Mouse (Mus musculus) bone marrow macrophage, adult 2 months (primary cell): ENCODE data around the gene Gm5244. TPM values are rescaled to one million over a fixed set of nuclear protein-coding genes. Genes with fewer than 3 reads are reported as not detected.

Source experiments
- H3K27ac ChIP-seq: 2 replicates; pipeline ENCODE4 v1.5.1; 2012; ENCODE audit warnings: low read depth, low read length; ENCODE audit not compliant: insufficient read depth
- H3K4me1 ChIP-seq: 2 replicates; pipeline ENCODE4 v1.6.1; 2012; ENCODE audit warnings: low read length; ENCODE audit not compliant: control insufficient read depth, insufficient read depth
- H3K4me3 ChIP-seq: 2 replicates; pipeline ENCODE4 v1.5.1; 2012; ENCODE audit warnings: mild to moderate bottlenecking, low read length, moderate library complexity; ENCODE audit not compliant: insufficient read depth
- CTCF ChIP-seq: IDR thresholded peaks from 2 replicates; pipeline ENCODE4 v1.5.1; 2012; ENCODE audit warnings: low read depth, mild to moderate bottlenecking, low read length, moderate library complexity
- POLR2A ChIP-seq: IDR thresholded peaks from 2 replicates; pipeline ENCODE4 v1.6.1; 2012; ENCODE audit warnings: mild to moderate bottlenecking, low read depth, low read length, borderline replicate concordance
- polyA plus RNA-seq: library from polyadenylated mRNA; stranded (reverse); fragments of >200 nt; gene quantifications from 2 replicates; pipeline ENCODE4 v1.2.4, GENCODE M21; 2012; ENCODE audit not compliant: missing spikeins, insufficient read depth, insufficient read length

Gene Gm5244
- polyA plus RNA-seq, 1 experiment: not detected

DNA sequence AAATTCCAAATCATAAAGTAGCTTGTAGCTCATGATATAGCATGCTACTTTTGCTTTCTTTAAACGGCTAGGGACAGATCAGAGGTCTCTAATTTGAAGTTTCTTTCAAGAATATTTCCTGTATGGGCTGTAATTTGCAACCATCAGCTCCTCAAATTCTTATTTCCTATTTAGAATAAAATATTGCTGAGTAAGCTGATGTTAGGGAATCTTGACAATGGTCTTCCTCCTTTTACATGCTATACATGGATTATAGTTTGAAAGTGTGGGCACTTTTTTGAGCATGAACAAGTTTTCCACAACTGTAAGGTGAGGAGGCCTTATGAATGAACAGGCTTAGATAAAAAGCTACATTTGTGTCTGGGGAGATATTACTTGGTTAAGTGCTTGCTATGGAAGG is 32.6 kb upstream of the Gm5244 start:
- Histone ChIP-seq H3K4me1 (peaks cover 25% of the 10 kb centered on the region), H3K27ac (0 out of 2 replicates have a peak overlapping the region, but pooled peaks have one; percentile 30), H3K4me3 (no peak overlapping the region)
- no peak for TF ChIP-seq CTCF
- TF ChIP-seq POLR2A: no peak

DNA sequence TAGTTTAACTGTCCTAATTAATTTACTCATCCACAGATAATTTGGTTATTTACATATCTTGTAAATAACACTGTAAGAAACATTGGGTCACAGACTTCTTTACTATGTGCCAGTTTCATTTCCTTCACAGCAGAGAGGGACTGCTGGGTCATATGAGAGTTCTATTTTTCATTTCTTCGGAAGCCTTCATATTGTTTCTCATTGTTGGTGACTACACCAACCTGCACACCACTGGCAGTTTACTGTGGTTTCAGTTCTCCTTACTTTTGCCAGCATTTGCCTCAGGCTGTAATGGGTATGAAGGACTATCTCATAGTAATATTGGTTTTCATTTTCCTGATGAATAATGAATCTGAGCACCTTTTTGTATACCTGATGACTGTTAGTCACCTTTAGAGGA is 28.0 kb upstream of the Gm5244 start:
- H3K27ac ChIP-seq: no peak overlapping the region
- TF ChIP-seq POLR2A (no peak), CTCF (no peak)
- peaks cover 27% of the 10 kb centered on the region for H3K4me1 ChIP-seq

DNA sequence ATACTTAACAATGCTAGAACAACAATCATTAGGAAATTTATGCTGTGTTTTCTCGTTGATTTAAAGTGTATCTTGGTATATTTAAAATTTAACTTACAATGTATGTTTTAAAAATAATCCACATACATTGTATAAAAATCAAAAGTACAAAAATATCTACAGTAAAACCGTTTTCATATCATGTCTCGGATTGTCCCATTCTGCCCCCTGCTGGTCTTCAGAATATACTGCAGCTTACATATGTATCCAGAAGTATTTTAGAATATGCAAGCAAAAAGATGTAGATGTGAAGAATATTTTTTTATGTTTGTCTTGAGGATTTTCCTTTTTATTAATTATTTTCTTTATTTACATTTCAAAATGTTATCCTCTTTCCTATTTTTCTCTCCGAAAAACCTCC is 26.1 kb upstream of the Gm5244 start:
- H3K4me1 ChIP-seq: peaks cover 23% of the 10 kb centered on the region
- H3K4me3 ChIP-seq: no peak overlapping the region
- H3K27ac ChIP-seq: no peak overlapping the region
- TF ChIP-seq CTCF (no peak), POLR2A (no peak)

More for the DNA sequence above, 28.0 kb upstream of the Gm5244 start:
- H3K4me3 ChIP-seq: no peak overlapping the region

DNA sequence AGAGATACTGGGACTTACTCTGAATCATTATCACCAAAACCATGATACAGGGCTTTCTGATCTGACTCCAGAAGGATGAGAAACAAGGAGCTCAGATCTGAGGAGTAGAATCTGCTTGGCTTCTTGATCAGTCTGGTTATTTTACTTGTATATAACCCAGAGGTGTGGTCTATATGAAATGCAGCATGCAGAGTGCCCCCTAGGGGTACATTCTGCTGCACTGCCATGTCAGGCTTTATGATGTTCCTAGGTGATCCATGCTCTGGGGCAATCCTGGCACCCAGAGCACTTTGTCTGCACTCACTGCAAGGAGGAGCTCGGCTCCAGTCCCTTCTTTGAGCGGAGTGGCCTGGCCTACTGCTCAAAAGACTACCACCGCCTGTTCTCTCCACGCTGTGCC is 21.9 kb upstream of the Gm5244 start:
- Histone ChIP-seq H3K4me1 (peaks cover 28% of the 10 kb centered on the region), H3K27ac (no peak overlapping the region), H3K4me3 (no peak overlapping the region)
- TF ChIP-seq POLR2A (no peak), CTCF (no peak)

DNA sequence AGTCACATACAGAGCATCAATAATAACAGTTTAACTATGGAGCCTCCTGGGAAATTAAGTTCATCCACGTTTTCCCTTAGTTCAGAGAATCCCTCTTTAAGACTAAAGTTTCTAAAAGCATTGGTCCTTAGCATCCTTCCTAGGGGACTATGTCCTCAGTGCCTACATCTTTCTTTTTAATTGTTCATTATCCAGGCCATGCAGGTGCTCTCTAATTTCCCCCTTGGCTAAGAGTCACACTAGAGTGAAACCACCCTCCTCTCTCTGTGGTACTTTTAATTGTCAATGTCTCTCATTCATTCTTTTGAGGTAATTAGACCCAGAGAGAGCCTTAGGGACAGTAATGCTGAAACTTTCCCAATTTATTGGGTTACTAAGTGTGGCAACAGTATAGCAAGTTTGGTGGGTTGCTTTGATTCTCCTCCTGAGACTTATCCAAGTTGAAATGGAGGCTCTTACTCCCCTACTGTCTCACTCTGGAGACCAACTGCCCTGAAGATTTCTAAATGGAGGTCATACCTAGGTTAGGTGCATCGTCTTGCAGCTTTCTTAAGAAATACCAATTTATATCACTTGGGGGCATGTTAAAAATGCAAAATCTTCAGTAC is 15.6 kb upstream of the Gm5244 start:
- peaks cover 46% of the 10 kb centered on the region for H3K4me1 ChIP-seq
- TF ChIP-seq POLR2A: no peak
- no peak for TF ChIP-seq CTCF
- no peak overlapping the region for H3K4me3 ChIP-seq
- peak overlapping the region; percentile 70 for H3K27ac ChIP-seq

GRCm38 (mm10) chr19:12831559-12831958 is 14.9 kb upstream of the Gm5244 start:
- TF ChIP-seq CTCF (no peak), POLR2A (no peak)
- peaks cover 46% of the 10 kb centered on the region for H3K4me1 ChIP-seq

GRCm38 (mm10) chr19:12833625-12834024 is 12.9 kb upstream of the Gm5244 start:
- TF ChIP-seq CTCF (no peak), POLR2A (no peak)
- H3K4me3 ChIP-seq: no peak overlapping the region
- H3K27ac ChIP-seq: peak overlapping the region; percentile 87
- peaks cover 43% of the 10 kb centered on the region for H3K4me1 ChIP-seq

More at GRCm38 (mm10) chr19:12831559-12831958, 14.9 kb upstream of the Gm5244 start:
- H3K27ac ChIP-seq: peak overlapping the region; percentile 79
- H3K4me3 ChIP-seq: no peak overlapping the region

- TF ChIP-seq CTCF (no peak), POLR2A (no peak)
- Histone ChIP-seq H3K4me1 (peaks cover 10% of the 10 kb centered on the region), H3K4me3 (no peak overlapping the region), H3K27ac (no peak overlapping the region)
These were observed 8.0 kb upstream of the Gm5244 start for GRCm38 (mm10) chr19:12838507-12838906.

DNA sequence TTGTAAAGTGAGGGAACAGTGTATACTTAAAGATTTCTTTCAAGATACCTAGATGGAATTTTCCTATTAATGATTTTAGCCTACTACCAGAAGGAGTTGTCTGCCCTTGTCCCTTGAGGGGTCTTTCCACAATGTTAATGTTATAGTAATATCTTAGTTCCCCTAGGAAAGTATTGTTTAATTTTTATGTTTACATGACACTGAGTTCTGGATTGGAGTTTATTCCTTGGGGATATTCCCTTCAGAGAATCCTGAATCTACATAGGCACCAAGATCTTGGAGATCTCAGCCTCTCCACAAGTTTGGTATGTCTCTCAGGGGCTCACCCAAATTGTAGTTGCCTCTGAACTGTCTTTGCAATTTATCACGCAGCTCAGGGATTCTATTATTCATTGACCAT is 10.5 kb downstream of the Gm5244 start, which contains the start of gene Olfr1444:
TSS of gene Olfr1444 (plus strand) at position 301 of the 400 bp plus-strand sequence.
- H3K4me3 ChIP-seq: no peak within 1 kb of the TSS
- no peaks in the 10 kb centered on the region for H3K4me1 ChIP-seq
- TF ChIP-seq CTCF (no peak), POLR2A (no peak)
- H3K27ac ChIP-seq: no peak within 1 kb of the TSS

DNA sequence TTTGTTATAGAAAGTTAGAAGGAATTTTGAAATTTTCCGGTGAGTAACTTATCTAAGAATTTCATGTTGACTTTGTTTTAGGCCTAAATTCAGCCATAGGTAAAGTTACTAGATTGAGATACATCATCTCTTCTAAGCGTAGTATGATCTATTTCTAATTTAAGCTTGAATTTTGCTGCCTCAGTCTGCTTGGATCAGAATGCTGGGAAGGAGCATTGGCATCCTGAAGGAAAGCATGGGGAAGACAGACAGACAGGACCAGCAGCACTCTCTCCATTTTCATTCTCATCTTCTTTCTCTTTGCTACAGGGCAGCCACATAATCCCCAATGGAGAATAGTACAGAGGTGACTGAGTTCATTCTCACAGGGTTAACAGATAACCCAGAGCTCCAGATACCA is 37.1 kb downstream of the Gm5244 start, which contains the start of gene Olfr1445:
TSS of gene Olfr1445 (plus strand) at position 301 of the 400 bp plus-strand sequence.
- no peaks in the 10 kb centered on the region for H3K4me1 ChIP-seq
- H3K27ac ChIP-seq: no peak within 1 kb of the TSS
- no peak for TF ChIP-seq POLR2A
- TF ChIP-seq CTCF: no peak
- H3K4me3 ChIP-seq: no peak within 1 kb of the TSS
